Mouse (Mus musculus): Measurements from ENCODE around the gene Scrn1.
A peak's percentile ranks its signal among the peaks of the same experiment; 100 is the strongest.

Scrn1 gene

GRCm38 (mm10) chr6:54565012-54565411 is 1.3 kb downstream of the Scrn1 start:
- DNase-seq (ENCODE audit: low spot score): no peak

- no peak for DNase-seq (ENCODE audit: low spot score)
Measured at GRCm38 (mm10) chr6:54564506-54564991, 1.7 kb downstream of the Scrn1 start.

- DNase-seq (ENCODE audit: low spot score): no peak
Measured at GRCm38 (mm10) chr6:54563561-54563960, 2.7 kb downstream of the Scrn1 start.

DNA sequence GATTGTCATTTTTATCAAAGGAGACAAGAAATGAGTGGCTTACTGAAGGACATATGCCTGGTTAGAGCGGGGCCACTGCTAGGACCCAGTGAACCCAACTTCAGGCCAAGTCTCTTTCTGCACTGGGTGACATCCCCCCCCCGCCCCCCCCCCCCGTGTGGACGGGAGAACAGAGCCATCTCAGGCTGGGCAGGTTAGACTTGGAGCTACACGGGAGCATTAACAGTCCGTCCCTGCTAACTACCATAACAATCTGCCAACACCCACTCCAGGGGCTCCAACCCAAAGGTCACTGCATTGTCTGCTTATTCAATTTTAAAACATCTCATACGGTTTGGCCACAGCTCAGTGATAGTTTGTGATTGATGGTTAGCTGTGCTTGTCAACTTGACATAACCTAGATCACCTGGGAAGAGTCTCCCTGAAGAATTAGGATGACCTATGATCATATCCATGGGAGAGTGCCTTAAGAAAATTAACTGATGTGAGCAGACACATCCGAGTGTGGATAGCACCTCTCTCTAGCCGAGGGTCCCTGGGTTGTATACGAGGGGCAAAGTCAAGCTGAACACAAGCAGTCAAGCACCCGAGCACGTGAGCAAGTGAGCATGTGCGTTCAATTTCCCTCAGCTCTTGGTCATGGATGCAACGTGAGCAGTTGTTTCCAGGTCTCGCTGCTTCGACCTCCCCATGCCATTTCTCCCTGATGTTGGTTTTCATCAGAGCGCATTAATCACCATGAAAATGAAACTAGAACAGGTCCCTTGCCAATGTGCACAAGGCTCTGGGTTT is 4.1 kb downstream of the Scrn1 start:
- DNase-seq (ENCODE audit: low spot score): no peak

- DNase-seq (ENCODE audit: low spot score): no peak
Measured at GRCm38 (mm10) chr6:54558466-54558865, 7.8 kb downstream of the Scrn1 start.

- no peak for DNase-seq (ENCODE audit: low spot score)
Measured at GRCm38 (mm10) chr6:54557671-54558070, 8.6 kb downstream of the Scrn1 start.

- DNase-seq (ENCODE audit: low spot score): no peak
Measured at GRCm38 (mm10) chr6:54555816-54556215, 10.5 kb downstream of the Scrn1 start.

DNA sequence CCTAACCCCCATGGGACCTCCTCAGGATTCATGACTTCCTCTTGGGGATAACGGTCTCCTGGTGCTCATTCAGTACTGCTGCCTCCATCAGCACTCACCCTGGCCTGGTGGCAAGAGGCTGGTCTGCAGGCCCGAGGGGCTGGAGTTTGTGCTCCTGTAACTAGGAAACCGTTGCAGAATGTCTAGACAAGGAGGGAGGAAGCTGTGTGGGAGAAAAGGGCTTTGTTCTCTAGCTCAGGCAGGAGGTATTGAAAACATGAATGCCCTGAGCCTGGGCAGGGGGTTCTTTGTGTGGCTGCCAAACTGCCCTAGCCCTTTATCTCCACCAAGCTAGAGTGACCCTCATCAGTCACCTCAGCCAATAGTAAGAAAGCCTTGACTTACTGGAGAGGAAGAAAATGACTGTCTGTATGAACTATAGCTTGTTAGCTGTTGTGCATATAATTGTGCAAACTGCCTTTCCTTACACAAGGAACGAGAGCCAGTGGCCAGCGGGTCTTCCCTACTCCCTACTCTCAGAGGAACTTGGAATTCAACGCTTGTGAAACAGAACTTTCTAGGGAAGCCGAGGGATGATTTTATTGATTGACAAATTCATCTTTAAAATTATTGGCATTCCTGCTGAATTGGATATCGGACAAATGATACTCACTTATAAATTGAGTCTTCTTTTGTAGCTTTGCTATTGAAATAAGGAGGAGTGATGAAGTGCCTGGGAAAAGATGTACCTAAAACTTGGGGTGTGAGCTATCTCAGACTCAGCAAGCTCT is 11.8 kb downstream of the Scrn1 start:
- DNase-seq (ENCODE audit: low spot score): no peak

- no peak for DNase-seq (ENCODE audit: low spot score)
Measured at GRCm38 (mm10) chr6:54553632-54554031, 12.7 kb downstream of the Scrn1 start.

GRCm38 (mm10) chr6:54552721-54553413 is 13.4 kb downstream of the Scrn1 start:
- no peak for DNase-seq (ENCODE audit: low spot score)

- no peak for DNase-seq (ENCODE audit: low spot score)
Measured at GRCm38 (mm10) chr6:54550801-54551323, 15.4 kb downstream of the Scrn1 start.

DNA sequence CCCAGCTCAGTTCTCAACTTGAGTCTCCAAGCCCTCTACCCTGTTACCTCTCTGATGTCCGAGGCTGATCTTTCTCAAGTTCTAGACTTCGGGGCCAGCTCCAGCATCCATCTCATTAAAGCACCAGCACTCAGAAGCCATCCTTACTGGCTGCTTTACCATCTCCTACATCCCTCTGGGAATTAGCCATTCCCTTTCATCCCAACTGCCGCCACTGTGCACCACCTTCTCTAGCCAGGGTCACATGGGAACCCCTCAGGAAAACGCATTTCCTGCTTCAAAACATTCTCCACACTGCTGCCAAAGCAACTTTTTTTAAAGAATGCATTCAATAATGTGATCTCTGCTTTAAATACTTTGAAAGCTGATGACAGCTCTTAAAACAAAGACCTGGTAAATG is 17.0 kb downstream of the Scrn1 start:
- no peak for DNase-seq (ENCODE audit: low spot score)

DNA sequence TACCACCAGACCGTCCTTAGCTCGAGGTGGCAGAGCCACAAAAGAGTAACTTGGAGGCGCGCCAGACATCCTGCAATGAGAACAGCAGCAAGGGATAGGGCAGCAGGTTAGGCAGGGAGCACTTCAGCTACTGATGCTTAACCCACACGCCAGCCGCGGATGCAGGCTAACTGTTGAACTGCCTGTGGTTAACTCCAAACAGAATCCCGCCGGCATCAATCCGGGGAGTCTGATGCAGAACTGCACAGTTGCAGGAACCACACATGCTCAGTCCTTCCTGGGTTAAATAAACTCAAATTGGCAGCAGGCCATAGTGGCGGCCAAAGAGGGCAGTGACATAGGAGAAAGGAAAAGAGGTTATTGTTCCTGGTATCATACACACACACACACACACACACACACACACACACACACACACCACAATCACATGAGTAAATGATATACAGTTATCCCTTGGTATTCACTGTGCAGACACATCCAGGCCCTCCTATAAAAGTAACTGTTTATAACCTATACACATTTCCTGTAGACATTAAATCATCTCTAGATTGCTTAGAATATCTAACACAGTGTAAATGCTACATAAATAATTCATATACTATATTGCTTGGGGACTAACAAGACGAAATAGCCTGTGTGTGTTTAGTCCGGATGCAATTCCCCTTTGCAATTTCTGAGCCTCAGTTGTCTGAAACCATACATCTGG is 17.8 kb downstream of the Scrn1 start:
- DNase-seq (ENCODE audit: low spot score): no peak

GRCm38 (mm10) chr6:54543646-54544045 is 22.6 kb downstream of the Scrn1 start:
- DNase-seq (ENCODE audit: low spot score): no peak

DNA sequence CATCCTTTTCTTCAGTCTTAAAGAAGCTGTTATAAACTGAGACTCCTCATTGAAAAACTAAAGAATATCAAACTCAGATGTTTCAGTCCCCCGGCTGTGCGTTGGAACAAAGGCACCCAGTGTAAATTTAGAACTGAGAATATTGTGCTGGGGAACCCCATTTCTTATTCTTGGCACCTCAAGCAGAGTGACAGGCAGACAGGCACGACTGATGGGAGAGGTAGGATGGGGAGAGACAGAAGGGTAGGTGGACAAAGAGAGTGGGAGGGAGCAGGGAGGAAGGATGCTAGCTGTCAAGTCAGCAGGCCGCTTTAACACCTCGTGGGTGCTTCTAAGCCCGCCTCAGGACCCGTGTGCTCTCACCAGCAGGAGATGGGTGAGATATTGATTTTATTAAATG is 23.5 kb downstream of the Scrn1 start:
- no peak for DNase-seq (ENCODE audit: low spot score)

DNA sequence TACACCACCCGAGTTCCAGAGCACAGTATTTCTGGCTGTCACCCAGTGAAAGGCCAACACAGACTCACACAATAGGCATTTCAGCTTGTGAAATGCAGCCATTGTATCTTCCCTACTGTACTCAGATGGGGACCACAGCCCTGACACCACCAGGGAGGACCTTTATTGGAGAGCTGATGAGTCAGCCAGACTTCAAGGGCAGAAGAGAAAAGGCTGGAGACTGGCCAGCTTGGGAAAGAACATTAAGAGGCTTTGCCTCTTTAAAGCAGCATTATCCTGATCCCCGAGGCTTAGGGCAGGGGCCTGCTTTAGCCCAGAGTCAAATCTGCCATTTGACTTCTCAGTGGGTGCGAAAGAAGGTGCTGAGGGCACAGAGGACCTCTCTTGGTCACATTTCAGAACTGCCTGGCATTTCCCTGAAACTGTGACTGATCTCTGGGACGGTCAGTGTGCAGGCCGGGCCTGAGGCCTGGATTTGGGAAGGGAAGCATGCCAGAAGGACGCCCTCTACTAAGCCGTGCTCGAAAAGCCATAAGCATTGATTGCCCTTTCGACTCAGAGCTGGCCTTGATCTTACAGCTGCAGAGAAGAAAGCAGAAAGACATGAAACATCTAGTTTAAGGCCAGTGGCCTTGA is 25.9 kb downstream of the Scrn1 start:
- DNase-seq (ENCODE audit: low spot score): peak; percentile 21

GRCm38 (mm10) chr6:54539396-54539795 is 26.9 kb downstream of the Scrn1 start:
- DNase-seq (ENCODE audit: low spot score): no peak

DNA sequence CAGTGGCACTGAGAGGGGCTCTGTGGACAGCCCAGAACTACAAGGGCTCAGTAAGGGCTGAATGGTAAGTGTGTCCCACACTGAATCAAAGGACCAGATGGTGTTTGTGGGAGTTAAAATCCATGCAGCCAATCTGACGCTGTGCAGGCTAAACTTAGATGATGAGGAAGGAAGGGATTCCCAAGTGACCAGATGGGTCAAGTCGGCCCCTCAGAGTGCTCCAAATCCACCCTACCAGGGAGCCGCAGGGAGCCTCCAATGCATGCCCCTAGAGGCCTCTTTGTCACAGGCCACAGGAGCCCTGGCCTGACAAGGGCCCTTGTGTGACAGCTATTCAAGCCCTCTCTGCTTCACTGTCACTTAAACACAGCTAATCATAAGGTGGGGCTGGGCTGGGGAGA is 27.5 kb downstream of the Scrn1 start:
- DNase-seq (ENCODE audit: low spot score): no peak

- DNase-seq (ENCODE audit: low spot score): no peak
Measured at GRCm38 (mm10) chr6:54537053-54537452, 29.2 kb downstream of the Scrn1 start.

GRCm38 (mm10) chr6:54535485-54535884 is 30.8 kb downstream of the Scrn1 start:
- DNase-seq (ENCODE audit: low spot score): no peak

- DNase-seq (ENCODE audit: low spot score): no peak
Measured at GRCm38 (mm10) chr6:54531048-54531481, 35.2 kb downstream of the Scrn1 start.

Data from layer of hippocampus, adult 11-12 months (tissue).